Mouse (Mus musculus): Measurements from ENCODE around the gene Zfyve26.

- TF ChIP-seq CTCF (IDR thresholded peaks at IDR 0.05; ENCODE audit: extremely low read depth, insufficient read depth, insufficient read length, insufficient replicate concordance) (no peak), POLR2A (IDR thresholded peaks at IDR 0.05; ENCODE audit: low read depth, low read length) (no peak)
Measured at GRCm38 (mm10) chr12:79330571-79330970, 34.5 kb upstream of the Zfyve26 start.

Data from spleen, adult 2 months (tissue).